Mouse (Mus musculus) gonadal fat pad, adult 2 months (tissue): Measurements from ENCODE around the gene Topors. TPM values are rescaled to one million over a fixed set of nuclear protein-coding genes. Genes with fewer than 3 reads are reported as not detected.

Experiments
- DNase-seq: peaks from one replicate; pipeline ENCODE4 v3.0.0-alpha.2; 2012; ENCODE audit warnings: low read depth
- polyA plus RNA-seq: library from polyadenylated mRNA; depleted of rRNA; stranded (reverse); fragments of >200 nt; gene quantifications from 2 replicates; pipeline ENCODE4 v1.2.3, GENCODE M21; 2012

The Topors gene
- polyA plus RNA-seq, 1 experiment: 4.1 TPM

DNA sequence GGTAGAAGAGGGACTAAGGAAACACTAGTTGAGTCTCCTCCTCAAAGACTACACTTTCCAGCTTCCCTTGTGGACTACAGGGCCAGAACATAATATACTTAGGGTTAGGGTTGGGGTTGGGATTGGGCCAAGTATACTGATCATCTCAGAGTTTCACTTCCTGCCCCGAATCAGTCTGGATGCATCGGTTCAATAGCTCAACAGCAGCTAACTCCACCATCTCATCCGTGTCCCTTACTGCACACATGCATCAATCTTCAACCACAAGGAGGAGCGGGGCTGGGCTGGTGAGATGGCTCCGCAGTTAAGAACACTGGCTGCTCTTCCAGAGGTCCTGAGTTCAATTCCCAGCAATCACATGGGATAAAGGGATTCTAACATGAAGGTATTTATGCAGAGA lies 18.7 kb downstream of the Topors start:
- no peak for DNase-seq

DNA sequence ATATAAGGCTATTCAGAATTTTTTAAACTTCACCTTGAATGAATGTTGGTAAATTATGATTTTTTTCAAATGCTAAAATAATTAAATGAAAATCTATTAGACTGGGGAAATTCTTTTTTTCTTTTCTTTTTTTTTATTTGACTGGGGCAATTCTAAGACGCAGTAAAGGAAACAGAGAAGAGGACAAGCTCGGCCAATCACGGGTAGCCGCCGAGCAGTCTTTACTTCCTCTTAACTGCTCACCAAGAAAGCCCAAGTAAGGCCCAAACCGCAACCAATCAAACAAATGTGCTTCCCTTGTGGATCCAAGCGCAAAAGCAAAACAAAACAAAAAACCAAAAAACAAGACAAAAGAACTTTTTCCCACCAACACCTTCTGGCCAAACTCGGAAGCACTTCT lies 25.6 kb downstream of the Topors start:
- DNase-seq: no peak

DNA sequence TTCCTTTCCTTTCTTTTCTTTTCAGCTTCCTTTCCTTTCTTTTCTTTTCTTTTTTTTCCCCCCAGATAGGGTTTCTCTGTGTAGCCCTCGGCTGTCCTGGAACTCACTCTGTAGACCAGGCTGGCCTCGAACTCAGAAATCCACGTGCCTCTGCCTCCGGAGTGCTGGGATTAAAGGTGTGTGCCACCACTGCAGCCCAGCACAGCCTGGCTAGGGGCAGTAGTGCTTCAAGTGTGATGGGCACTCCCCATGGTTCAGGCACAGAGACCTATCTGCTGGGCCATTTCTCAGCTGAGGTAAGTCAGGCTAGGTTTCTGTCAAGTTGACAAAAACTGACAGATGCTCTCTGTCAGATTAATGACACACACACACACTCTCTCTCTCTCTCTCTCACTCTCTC lies 26.6 kb downstream of the Topors start:
- DNase-seq: no peak

DNA sequence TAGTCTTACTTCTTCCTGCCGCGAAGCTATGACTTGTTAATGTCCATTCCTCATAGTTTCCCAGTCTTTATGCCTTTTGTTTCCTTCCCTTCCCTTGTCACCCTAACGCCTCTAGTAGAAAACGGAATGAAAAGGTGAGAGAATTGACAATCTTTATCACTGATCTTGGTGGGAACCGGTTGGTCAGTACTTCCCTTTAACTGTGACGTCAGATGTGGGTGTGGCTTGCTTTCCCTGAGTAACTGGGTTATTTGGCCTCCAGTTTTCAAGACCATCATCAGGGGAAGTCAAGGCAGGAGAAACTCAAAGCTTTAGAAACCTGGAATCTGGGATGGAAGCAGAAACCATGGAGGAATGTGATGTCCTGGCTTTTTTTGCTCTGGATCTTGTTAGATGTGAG lies 27.7 kb downstream of the Topors start:
- no peak for DNase-seq

DNA sequence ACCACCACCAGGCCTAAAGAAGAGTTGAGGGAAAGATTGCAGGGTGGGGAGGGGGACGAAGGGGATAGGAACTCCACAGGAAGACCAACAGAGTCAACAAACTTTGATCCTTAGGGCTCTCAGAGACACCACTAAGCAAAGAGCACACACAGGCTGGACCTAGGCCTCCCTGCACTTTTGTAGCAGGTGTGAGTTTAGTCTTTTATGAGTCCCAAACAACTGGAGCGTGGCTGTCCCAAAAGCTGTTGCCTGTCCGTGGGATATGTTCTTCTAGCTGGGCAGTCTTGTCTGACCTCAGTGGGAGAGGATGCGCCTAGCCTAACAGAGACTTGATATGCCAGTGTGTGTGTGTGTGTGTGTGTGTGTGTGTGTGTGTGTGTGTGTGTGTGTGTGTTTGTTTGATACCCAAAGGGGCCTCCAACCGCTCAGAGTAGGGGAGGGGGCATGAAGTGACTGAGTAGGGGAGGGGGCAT lies 29.3 kb downstream of the Topors start:
- DNase-seq: no peak

DNA sequence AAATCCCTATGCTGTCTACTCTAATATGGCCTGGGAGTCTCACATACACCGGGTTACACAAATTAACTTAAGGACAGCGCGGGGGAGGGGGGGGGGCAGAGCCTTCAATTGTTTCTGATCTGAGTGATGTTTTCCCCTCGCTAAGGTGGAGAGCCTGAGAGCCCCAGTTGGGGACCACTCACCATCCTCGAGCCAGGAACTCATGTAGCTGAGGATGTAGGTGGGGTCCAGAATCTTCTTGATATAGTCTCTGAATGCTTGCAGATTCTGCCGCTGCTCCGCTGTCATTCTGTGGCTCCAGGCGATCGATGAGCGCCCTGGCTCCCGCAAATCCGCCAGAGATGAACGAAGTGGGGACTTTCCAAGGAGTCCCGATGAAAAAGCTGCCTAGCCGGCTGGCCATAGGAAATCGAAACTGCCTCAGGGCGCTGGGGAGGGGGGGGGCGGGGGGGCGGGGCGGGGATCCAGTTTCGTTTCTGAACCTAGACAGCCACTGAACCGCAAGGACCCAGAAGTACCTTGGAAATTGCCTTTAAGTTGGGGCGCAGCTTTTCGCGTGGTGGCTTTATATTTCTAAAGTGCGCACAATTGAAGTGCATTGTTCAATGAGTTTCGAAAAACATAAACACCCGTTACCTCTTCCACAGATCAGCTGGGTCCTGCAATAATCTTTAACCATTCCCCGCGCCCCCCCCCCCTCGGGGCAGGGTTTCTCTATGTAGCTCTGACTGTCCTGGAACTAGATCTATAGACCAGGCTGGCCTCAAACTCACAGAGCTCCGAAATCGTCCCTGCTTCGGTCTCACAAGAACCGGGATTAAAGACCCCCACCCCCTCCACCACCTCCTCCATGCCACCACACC lies 30.0 kb downstream of the Topors start, which contains the start of gene Ddx58:
Gene Ddx58 (minus strand): TSS at position 420 of the 863 bp plus-strand sequence.
- no peak for DNase-seq

DNA sequence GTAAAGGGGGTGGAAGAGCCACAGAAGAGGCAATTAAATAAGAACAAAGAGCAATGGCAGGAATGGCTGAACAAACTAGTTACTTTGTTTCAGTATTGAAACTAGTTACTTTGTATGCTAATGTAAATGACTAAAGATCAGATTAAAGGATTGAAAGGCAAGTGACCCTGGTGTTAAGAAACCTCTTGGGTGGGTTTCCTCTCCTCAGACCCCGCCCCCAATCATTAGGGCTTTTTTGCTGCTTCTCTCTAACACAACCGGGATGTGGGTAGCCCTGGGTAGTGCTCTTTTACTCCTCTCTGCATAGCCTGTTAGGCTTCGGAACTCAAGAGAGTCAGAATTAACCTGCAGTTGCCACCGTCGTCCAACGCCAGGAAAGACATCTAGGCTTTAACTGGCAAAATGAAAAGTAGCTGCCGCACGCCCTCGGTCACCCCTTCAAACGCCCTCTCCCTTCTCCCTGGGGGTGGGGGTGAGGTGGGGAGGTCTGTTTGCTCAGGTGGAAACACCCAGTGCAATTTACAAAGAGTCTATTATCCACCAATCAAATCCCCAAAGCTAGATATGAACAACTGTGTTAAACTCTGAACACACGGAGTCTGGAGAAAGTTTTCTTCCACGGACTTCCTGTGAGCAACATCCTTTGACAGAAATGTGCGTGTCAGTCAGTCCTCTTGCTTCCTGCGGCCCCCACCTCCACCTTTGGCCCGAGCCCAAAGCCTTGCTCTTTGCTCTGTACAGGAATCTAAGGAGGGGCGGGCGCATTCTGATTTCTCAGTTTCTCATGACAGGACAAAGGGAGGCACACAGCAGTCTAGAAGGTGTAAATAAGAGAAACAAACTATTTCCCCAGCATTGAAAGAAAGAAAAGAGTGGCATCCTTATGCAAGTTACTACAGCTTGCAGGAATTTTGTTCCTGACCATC lies 30.9 kb downstream of the Topors start:
- no peak for DNase-seq

DNA sequence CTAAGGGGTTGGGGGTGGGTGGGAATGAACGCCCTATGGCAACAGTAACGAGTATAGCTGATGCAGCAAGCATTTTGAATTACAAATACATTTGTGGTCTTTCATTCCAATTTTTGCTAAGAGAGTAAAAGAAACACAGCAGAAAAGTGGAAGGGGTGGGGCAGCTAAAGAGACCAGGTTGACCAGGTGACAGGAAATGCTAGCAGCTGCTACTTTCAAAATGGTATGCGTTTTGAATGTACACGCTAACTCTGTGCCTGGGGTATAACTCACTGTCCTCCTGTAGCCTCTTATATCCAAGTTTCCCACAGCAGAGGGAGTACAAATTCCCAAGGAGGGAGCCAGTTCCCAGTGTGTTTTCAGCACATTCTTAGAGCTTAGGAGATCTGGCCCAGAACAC lies 32.8 kb downstream of the Topors start:
- no peak for DNase-seq

DNA sequence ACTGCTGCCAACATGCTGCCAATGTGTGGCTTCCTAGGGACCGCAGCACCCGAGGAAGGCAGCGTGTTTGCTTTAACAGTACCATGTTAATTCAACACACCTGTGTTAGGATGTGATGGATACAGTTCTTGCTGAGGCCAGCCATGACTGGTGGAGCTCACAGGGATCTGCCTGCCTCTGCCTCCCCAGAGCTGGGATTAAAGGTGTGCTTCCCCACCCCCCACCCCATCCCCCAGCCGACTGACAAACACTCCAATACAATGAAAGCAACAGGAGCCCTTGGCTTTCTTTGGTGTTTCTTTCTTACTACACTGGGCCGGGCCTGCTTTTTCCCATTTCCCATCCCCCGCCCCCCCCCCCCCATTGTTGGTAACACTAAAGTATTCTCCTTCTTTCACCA lies 35.4 kb downstream of the Topors start:
- DNase-seq: no peak

DNA sequence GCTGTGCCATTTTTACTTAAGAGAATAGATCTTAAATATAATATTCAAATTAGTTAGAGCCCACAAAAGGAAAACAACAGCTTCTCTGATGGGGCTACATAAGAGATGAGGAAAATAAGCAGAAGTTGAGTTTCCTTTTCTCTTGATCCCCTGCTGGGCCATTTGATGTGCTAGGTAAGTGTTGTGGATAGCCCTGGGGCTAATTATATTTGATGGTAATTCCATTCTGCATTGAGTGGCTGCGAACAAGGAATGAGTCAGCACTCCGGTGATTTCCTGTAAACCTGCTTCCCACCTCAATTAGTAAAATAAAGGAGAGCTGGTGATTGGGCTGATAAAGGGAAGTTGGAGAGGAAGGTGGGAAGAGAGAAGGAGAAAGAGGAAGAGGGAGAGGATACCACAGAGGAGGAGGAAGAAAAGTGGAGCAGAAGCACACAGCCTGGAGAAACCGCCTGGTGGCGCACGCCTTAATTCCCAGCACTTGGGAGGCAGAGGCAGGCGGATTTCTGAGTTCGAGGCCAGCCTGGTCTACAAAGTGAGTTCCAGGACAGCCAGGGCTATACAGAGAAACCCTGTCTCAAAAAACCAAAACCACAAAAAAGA lies 36.5 kb downstream of the Topors start:
- DNase-seq: no peak

DNA sequence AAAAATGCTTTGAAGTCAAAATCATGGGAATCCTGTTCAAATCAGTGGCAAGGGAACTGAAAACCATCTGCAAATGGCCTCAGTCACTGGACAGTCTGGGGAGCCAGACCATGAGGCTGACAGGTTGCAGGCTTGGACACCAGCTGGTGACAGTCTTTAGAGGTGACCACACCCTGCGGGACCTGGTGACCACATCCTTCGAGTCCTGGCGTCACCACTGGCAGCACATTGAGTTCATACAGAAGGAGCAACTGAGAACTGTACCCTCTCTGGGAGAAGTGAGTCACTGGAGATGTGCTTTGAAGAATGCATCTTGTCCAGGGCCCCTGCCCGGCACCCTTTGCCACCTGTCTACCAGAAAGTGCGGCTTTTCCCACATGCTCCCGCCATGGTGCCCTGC lies 39.9 kb downstream of the Topors start:
- no peak for DNase-seq

DNA sequence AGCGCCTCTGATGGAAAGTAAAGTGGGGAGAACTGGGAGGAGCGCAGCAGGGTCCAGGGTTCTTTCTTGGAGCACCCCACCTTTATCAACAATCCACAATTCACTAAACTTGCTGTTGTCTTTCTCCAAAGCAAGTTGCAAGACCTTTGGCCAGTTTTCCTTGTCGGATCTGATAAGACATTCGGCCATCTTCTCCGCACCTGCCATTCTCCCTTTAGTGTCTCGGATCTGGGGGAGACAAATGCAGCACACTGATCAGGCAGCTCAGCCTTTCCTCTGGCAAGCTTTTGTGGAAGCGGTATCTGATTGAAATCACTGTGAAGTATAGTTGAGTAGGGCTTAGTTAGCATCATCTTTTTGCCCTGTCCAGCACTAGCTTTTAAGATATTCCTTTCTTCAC lies 41.8 kb downstream of the Topors start:
- no peak for DNase-seq

DNA sequence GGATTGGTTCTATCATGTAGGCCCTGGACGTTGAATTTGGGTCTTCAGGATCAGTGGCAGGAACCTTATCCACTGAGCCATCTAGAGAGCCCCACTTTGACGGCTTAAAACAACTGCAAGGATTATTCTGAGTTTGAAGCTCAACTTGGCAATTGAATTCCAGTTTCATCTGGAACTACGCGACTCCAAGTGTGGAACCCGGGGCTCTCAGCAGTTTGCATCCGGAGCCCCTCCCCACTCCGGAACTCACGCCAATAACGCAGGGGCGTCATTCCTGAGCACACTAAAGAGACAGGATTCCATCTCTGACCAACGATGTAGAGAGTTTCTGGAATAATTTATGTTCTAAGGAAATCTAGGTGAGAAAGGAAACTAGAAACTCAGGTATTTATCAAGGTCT lies 42.5 kb downstream of the Topors start:
- no peak for DNase-seq

DNA sequence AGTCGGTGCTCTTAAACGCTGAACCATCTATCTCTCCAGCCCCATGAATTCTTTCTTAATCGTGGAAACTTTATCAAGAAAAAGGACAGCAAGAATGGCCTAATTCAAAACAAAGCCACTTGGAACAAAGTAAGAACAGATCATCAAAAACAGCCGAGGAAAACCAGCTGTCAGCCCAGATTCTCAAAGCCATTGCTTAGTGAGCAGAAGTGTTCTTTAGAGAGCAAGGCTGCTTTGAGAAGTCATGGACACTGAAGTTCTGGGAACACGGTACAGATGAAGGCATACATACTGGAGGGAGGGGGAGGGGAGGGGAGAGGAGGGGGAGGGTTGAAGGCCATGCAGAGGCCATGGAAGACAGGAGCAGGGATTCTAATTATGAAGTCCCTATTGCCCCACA lies 43.6 kb downstream of the Topors start:
- DNase-seq: no peak

DNA sequence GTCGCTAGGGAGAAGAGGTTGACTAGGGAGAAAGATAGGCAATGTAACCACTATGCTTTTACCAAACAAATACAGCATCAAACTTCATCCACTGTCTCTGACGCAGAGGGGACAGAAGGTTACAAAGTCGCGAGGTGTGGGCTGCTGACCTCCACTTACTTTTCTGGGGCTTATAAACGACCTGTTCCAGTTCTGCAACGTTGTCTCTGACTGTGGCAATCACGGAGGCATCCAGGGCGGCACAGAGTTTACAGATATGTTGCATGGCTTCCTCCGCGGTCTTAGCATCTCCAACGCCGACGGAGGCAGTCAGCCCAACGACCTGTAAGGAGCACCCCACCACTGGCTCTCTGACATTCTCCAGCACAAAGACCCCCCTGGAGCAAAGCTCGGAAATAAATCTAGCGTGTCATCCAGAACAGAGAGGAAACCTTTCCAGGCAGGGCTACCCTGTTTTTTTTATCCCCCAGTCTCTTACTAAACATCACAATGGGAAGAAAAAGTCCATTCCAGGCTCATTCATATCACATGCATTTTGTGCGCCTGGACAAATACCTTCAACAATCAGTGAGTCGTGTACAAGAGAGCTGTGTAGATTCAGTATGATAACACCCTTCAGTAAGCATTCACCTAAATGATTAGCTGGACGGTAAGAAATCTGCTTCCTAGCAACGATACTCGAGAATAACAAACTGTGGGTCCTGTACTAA lies 47.6 kb downstream of the Topors start:
- no peak for DNase-seq

DNA sequence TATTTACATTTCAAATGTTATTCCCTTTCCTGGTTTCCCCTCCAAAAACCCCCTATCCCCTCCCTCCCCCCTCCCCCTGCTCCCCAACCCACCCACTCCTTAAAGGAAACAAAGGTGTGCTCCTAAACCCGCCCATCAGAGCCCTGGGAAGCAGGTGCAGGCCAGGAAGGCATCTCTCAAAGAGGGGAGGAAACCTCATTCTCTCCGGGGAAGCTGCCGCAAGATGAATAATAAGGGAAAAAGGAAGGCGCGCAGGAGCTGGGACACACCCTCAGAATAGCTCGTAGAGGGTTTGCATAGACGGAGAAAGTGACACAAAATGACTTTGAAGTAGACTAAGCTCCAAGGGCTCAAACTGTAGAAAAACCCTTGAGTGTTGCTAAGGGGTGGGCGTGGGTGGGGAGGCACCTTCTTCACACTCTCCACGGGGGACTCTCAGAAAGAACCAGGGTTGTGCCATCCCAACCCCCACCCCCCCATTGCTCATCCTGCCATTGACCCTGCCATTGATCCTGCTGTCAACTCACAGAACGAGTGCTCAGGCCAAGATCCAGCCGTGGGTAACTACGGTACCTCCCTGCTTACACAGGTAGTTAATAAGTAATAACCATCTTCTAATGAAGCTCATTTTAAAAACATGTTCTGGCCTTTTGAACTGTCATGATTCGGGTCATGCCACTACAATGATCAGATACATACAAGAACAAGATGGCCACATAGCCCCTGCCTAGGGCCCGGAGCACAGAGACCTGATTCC lies 48.5 kb downstream of the Topors start:
- DNase-seq: no peak

DNA sequence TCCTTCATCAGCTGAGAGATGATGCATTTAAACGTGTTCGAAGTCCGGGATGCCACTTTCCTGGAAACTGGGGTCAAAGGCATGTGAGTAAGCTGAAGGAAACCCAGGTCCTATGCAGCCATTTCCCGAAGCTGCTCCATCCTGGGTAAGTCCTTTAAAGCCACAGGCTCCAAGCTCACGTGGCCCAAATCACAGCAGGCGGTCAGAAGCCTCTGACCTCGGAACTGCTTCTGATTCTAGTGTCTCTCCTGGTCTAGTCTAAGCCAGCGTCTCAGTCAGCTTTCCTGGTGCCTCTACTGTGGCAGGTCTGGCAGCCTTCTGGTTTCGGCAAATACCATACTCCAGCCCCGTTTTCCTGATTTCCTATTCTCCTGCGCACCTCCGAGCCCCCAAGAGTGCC lies 49.2 kb downstream of the Topors start:
- no peak for DNase-seq

DNA sequence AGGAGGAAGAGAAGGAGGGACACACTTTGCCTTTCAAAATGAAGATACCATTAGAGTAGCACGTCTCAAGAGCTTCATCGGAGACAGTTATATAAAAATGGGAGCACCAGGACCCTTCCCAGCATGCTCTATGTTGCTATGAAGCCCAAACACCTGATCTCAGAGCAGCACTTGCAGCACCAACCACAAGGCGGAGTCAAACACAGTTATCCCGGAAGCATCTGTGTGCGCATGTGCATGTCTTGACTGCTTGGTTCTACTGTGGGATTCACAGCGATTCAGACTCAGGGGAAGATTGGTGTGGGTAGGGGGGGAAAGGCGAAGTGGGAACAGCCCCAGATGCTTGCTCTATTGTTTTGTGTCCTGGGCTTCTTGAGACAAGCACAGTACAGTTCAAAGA lies 51.3 kb downstream of the Topors start:
- no peak for DNase-seq

DNA sequence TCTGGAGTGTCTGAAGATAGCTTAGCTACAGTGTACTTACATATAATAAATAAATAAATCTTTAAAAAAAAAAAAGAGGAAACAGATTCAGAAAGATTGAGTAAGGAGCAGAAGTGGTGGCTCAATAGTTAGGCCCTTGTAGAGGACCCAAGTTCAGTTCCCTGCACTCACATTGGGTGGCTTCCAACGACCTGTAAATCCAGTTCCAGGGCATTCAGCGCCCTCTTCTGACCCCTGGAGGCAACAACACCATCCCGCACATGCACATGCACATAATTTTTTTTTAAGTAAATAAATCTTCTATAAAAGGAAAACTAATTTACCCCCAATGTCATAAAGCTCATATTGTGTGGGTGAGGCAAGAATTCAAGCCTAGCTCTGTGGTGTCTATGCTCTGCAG lies 51.7 kb downstream of the Topors start:
- DNase-seq: no peak

DNA sequence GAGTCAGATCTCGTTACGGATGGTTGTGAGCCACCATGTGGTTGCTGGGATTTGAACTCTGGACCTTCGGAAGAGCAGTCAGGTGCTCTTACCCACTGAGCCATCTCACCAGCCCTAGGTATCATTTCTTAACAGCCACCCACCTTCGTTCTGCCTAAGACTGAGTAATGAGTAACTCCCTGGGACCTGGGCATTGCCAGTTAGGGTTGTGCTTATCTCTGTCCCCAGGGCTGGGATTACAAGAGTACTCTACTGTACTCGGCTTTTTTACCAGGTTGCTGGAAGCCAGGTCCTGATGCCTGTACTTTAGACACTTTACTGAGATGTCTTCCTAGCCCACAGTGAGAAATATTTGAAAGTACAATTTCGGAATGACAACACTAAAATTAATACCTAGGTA lies 57.5 kb downstream of the Topors start:
- DNase-seq: no peak
